Mouse (Mus musculus) c-Kit-positive CD71-negative TER-119-negative erythroid progenitor cells, embryonic 14.5 days (primary cell): ENCODE results near the gene Tacc2.
"Not testable (repeated sequence)": the region's sequence is repeated elsewhere in the genome, so short reads cannot be mapped to it uniquely, and the experiment has no call there.

ENCODE experiments used
- DNase-seq: peaks from one replicate; pipeline ENCODE4 v3.0.0-alpha.2; 2013; ENCODE audit warnings: low read depth

Tacc2 gene

DNA sequence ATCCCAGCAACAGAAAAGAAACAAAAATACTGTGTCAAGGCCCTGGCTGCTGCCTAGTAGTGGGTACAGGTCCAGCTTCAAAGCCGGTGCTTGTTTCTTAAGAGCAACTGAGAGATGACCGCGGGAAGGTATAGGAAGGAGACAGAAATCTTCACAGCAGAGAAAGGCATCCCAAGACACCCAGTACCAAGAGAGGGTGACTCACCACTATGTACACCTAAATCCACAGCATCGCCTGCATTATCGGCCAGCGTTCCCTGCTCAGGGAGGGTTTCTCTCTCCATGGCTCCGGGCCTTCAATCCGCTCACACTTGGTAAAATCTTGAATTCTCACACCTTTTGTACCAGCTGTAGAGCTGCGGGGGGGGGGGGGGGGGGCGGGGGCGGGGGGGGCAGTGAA lies 4.4 kb upstream of the Tacc2 start, which contains the start of gene Nsmce4a:
Nsmce4a (minus strand) TSS at position 298 of the 400 bp plus-strand sequence.
- no peak for DNase-seq

GRCm38 (mm10) chr7:130573746-130574145 lies 3.5 kb upstream of the Tacc2 start:
- no peak for DNase-seq

DNA sequence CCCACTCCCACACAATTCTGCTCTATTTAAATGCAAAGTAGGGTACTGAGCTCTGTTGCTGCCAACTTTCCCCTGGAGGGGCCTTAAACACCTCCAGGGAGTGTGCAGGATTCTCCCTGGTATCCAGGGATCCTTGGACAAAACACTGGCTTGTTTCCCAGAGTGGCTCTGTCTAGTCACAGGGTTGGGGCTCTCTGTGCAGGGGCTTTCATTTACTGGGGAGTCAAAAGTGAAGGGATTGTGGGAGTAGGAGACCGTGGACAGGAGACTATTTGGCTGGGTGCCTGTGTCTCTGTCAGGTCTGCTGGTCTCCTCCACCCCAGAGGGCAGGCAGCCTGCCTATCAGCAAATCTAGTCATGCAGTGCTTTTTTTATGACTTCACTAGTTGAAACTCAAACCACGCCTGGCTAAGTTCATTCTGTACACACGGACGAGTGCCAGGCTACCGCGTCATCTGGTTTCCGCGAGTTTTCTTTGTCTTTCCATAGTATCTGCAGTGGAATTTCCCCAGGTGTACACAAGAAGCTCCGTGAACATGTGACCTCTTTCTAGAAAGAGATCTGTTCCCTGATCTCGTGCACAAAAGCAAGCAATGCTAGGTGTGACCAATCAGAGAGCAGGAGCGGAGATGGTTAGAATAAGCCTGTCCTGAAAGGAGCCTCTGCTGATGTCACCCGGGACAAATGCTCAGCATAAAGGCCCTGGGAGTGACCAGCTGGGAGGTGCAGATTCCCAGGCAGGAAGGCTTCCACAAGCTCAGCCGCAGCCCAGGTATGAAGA lies 2.8 kb upstream of the Tacc2 start:
- DNase-seq, result no peak

- DNase-seq, result no peak
Observed at GRCm38 (mm10) chr7:130576981-130577380, 257 bp upstream of the Tacc2 start.

- no peak for DNase-seq
Observed at GRCm38 (mm10) chr7:130578066-130578465, 828 bp downstream of the Tacc2 start.

GRCm38 (mm10) chr7:130578607-130579006 lies 1.4 kb downstream of the Tacc2 start:
- DNase-seq, result no peak

GRCm38 (mm10) chr7:130586521-130587072 lies 9.4 kb downstream of the Tacc2 start:
- no peak for DNase-seq

DNA sequence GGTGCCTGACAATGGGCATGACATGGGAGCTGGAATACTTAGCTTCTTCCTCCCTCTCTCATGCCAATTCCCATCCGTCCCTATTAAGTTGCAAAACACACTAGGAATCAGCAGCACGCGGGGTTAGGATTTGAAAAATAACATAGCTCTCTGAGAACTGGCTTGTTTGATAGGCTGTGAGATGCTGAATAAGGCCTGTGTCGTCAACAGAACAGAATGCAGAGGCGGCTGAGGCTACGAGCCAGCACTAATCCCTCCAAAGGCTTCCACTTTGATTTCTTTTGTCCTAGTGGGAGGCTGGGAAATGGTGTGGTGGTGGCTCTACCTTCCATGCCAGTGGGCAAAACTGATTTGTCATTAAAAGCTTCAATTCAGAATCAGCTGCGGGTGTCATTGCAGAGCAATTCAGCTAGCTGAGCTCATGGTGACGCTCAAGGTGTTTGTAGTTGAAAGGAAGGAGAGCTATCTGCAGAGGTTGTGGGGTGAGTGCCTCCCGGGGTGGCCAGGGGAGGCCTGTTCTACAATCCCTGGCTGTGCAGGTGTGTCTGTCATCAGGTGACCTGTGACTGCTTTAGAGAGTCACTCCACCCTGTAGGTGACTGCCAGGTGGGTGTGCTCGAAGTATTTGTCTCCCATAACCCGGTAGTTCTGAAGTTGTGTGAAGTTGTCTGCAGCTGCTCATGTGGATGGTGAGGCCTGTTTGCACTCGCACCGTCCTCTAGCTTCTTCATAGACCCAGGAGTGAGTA lies 13.0 kb downstream of the Tacc2 start:
- no peak for DNase-seq

DNA sequence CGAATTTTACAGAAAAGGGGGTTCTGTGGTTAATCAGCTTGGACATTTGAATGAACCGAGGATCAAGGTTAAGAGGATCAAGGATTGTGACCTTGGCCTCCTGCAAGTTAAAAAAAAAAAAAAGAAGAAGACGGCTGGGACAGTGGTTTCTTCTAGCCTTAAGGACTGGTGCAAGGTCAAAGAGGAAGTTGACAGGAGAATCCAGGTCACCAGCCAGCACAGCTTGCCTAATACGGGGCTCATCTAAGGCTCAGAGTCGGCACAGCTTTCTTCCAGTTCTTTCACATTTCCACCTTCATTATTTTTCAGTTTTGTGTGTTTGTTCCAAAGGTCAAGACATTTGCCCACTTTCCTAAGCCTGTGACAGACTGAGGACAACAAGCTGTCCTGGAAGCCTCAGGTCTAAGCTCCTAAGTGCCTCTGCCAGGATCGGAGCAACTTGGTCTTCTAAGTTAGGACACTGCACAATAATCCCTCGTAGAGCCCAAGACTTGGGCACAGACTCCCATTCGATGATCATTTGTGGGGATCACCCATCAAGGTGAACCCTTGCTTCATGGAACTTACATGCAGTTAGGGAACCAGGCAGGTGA lies 13.7 kb downstream of the Tacc2 start:
- no peak for DNase-seq

DNA sequence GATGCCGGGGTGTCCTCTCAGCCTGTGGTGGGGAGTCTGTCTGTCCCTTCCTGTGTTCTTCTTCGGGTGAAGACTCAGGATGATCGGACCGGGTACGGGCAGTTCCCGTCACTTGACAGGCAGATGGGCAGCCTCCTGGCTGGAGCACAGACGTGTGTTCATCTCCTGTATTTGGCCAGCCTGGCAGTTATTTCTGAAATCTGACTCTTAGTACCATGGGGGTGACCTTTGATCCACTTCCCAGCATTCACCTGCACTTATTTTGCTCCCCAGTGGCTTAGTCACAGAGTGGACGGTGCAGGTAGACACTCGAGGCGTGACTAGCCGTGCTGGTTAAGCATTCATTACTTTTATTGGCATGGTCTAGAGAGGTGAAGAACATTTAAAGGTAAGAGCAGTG lies 15.7 kb downstream of the Tacc2 start:
- not testable (repeated sequence) for DNase-seq

DNA sequence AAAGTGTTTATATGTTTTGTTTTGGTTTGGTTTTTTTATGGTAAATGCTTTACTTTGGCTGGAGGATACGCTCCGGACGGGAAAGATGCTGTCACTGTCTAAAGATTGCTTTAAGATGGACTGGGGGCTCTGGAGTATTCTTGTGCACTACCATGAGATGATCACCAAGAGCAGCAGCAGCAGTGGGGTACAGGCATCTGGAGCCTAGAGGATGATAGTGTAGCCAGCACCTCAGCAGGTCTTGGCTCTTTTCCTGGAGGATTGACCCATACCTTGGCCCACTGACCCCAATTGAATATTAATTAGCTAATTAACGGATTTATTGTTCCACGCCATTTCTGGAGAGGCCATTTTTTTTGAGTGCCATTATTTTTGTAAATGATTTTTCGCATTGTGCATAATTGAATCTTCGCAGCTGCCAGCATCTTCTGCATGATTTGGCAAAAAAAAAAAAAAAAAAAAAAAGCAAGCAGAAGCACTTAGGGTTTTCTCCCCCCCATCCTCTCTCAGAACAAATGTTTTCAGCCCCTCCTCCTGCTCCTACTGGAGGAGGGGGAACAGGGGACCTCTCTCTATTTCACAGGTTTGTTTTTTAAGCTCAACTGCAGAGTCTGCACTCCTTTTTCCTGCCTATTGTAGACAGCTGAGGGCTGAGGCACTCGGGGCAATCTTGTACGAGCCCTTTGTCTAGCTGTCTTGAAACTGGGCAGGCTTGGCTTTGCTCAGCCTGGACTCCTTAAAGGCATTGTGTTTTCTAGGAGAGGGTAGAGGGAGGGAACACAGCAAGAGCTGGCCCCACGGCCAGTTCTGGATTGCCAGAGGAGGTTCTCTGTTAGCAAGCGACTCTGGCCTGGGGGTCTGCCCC lies 16.4 kb downstream of the Tacc2 start:
- not testable (repeated sequence) for DNase-seq

DNA sequence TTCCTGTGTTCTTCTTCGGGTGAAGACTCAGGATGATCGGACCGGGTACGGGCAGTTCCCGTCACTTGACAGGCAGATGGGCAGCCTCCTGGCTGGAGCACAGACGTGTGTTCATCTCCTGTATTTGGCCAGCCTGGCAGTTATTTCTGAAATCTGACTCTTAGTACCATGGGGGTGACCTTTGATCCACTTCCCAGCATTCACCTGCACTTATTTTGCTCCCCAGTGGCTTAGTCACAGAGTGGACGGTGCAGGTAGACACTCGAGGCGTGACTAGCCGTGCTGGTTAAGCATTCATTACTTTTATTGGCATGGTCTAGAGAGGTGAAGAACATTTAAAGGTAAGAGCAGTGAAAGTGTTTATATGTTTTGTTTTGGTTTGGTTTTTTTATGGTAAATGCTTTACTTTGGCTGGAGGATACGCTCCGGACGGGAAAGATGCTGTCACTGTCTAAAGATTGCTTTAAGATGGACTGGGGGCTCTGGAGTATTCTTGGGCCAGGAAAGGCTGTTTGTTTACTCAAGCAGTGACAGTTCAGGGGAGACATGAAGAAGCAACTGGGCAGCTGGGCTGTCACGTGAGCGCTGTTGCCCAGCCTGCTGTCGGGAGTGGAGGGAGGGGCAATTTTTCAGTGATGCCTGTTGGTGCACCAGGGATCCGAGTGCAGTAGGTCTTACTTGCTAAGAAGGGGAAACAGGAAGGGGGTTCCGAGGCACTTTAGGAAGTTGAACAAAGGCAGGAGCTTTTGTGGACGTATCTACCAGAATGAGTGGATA lies 19.0 kb downstream of the Tacc2 start:
- DNase-seq, result not testable (repeated sequence)

DNA sequence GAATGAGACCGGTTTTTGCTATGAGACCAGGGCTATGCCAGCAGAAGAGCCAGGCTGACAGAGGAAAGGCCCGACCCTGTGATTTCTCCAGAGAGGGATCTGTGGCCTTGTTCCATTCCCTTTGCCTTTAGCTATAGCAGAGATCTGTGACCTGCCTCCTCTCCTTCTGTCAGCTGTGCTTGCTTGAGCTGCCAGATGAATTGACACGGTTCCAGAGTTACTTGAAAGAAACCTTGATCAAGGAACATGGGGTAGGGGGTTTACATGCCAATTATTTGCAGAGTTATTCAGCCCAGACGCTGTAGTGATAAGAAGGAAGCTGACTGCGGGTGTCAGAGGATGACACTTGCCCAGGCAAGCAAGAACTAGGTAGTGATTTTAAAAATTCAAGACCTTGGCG lies 20.3 kb downstream of the Tacc2 start:
- no peak for DNase-seq

- DNase-seq, result no peak
Observed at GRCm38 (mm10) chr7:130600074-130600473, 22.8 kb downstream of the Tacc2 start.

DNA sequence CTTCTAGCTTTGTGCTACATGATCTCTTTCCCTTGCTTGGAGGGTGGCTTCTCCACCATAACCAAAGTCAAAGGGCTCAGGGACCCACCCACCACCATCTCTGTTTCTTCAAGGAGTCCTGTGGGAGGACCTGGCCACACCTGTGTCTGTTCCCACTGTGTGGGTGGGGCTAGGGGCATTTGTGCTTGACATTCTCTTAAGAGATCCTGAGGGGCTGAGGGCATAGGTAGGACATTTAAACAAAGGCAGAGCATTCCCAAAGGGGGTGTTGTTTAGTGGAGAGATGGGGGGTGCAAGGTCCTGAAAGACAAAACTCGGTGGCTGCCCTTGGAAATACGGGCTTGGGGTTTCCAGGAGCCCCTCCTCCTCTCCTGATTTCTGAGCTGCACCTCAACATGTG lies 23.3 kb downstream of the Tacc2 start:
- no peak for DNase-seq

GRCm38 (mm10) chr7:130602804-130603203 lies 25.6 kb downstream of the Tacc2 start:
- DNase-seq, result no peak

DNA sequence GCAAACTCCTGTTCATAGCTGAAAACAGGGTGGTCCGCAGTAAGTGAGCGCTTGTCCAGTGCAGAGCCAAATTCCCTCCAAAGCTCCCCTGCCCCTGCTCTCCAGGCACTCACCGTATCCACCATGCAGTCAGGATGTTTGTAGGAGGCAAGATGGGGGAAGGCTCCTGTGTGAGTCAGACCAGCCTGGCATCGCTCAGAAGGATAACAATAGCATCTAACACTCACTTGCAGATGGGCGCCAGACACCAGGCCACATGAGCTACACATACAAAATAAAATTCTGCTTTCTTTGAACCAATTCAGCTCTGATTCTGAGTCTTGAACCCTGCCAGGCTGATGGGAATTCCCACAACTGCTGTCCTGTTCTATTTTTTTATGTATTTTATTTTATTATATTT lies 26.3 kb downstream of the Tacc2 start:
- no peak for DNase-seq

GRCm38 (mm10) chr7:130604390-130604789 lies 27.2 kb downstream of the Tacc2 start:
- no peak for DNase-seq

DNA sequence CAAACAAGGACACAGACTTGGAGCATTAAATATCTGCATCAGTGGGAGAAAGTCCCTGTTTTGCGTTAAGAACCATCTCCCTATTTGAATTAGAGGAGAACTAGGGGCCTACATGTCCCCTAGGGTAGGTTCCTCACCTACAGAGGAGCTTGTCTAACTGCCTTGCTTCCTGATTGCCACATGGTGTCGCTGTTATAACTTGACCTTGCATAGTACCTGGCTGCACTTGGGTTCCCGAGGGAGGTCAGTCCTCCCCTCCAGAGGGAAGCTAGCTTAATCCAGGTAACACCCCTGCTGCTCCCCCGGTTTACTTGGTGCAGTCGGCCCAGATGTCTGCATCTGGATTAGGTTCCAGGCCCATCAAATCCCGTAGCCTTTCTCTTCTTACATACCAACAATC lies 27.9 kb downstream of the Tacc2 start:
- no peak for DNase-seq

GRCm38 (mm10) chr7:130606958-130607357 lies 29.7 kb downstream of the Tacc2 start:
- no peak for DNase-seq

DNA sequence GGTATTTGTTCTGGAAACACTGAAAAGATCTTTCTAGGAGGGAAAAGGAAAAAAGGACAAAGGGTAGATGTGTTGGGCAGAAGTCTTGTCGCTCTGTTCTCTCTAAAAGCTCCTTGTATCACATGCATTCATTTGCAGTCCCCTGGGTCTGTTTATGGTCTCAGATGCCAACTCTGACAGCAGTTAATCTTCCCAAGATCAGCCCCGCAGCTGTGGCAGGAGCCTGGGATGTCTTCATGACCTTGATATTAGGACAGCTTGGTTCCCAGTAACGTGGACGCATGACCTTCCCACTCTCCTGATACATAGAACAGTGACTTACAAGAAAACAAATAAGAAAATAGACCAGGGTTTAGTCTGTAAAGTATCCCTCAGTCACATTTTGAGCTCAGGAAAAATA lies 36.7 kb downstream of the Tacc2 start:
- DNase-seq, result no peak
